Mouse (Mus musculus) heart, adult 2 months (tissue): ENCODE results near the gene Gm11115.

Experiments used
- CTCF ChIP-seq: fragments of 200-600 bp; IDR thresholded peaks from 2 replicates; pipeline ENCODE4 v1.8.1; 2022; ENCODE audit warnings: antibody characterized with exemption, mild to moderate bottlenecking, moderate library complexity
- EP300 ChIP-seq: fragments of 200-500 bp; IDR thresholded peaks from 2 replicates; pipeline ENCODE4 v1.6.1; 2011; ENCODE audit warnings: low read depth, low read length, control low read depth; ENCODE audit not compliant: insufficient read depth
- POLR2A ChIP-seq: fragments of 200-500 bp; IDR thresholded peaks from 2 replicates; pipeline ENCODE4 v1.6.1; 2011; ENCODE audit warnings: mild to moderate bottlenecking, low read depth, low read length, control low read depth; ENCODE audit not compliant: insufficient read depth

GRCm38 (mm10) chr5:88111430-88111829 is 42.5 kb downstream of the Gm11115 start, which contains the start of gene Gm11116:
- TF ChIP-seq CTCF (no peak), EP300 (no peak), POLR2A (no peak)
